Mouse (Mus musculus): ENCODE data around the gene Tnc. TPM values are rescaled to one million over a fixed set of nuclear protein-coding genes. Genes with fewer than 3 reads are reported as not detected.

Gene Tnc
- polyA plus RNA-seq, 1 experiment from 2014 or later: 73.3 TPM

GRCm38 (mm10) chr4:64005198-64005597 lies 41.6 kb downstream of the Tnc start:
- 79% methylated on average over 4 of the region's 4 CpGs for WGBS
- H3K36me3 ChIP-seq (replicated peaks; ENCODE audit: control insufficient read depth, insufficient read depth): no peaks in the 10 kb centered on the region
- H3K27ac ChIP-seq: no peak overlapping the region
- no peak overlapping the region for H3K4me3 ChIP-seq (replicated peaks; ENCODE audit: low read length)
- no peak overlapping the region for H3K4me2 ChIP-seq (replicated peaks)
- no peak for DNase-seq (ENCODE audit: low spot score)
- no peaks in the 10 kb centered on the region for H3K27me3 ChIP-seq (ENCODE audit: control insufficient read depth, insufficient read depth, low read length)
- H3K4me1 ChIP-seq (replicated peaks; ENCODE audit: control insufficient read depth, insufficient read depth, low read length): no peaks in the 10 kb centered on the region
- no peaks in the 10 kb centered on the region for H3K9me3 ChIP-seq (ENCODE audit: control insufficient read depth, low read length)
- no peak overlapping the region for H3K9ac ChIP-seq
- ATAC-seq (ENCODE audit: low FRiP score): no peak

- no peaks in the 10 kb centered on the region for H3K27me3 ChIP-seq (ENCODE audit: control insufficient read depth, insufficient read depth, low read length)
- no peaks in the 10 kb centered on the region for H3K9me3 ChIP-seq (ENCODE audit: control insufficient read depth, low read length)
- no peaks in the 10 kb centered on the region for H3K36me3 ChIP-seq (replicated peaks; ENCODE audit: control insufficient read depth, insufficient read depth)
- ATAC-seq (ENCODE audit: low FRiP score) (peak; percentile 3; the same call in 1 of the 2 replicates), DNase-seq (ENCODE audit: low spot score) (no peak)
- WGBS: 21% methylated on average over 3 of the region's 3 CpGs
- H3K4me3 ChIP-seq (replicated peaks; ENCODE audit: low read length): no peak overlapping the region
- H3K4me2 ChIP-seq (replicated peaks): no peak overlapping the region
- no peak overlapping the region for H3K27ac ChIP-seq
- H3K4me1 ChIP-seq (replicated peaks; ENCODE audit: control insufficient read depth, insufficient read depth, low read length): no peaks in the 10 kb centered on the region
- no peak overlapping the region for H3K9ac ChIP-seq
Measured at GRCm38 (mm10) chr4:64003677-64004076, 43.1 kb downstream of the Tnc start.

DNA sequence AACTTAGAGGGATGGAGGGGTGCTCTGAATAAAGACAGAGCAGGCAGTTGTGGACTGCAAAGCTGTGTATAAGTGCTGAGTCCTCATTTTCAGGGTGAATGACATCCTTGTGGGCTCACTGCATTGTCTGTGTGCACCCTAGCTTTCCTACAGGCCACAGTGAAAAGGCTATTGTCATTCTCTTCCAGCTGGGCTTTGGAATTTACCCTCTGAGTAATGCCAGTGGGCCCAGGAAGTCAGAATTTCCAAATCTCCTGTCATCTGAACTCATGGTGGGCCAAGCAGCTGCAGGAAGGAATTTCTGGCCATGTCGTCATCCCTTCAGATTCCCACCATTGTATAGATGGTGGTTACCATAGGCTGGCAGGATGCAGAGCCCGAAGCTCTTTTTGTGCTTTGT lies 44.6 kb downstream of the Tnc start:
- no peaks in the 10 kb centered on the region for H3K4me1 ChIP-seq (replicated peaks; ENCODE audit: control insufficient read depth, insufficient read depth, low read length)
- H3K27me3 ChIP-seq (ENCODE audit: control insufficient read depth, insufficient read depth, low read length): no peaks in the 10 kb centered on the region
- no peak for ATAC-seq (ENCODE audit: low FRiP score)
- H3K9ac ChIP-seq: no peak overlapping the region
- DNase-seq (ENCODE audit: low spot score): no peak
- 37% methylated on average over 2 of the region's 2 CpGs for WGBS
- no peaks in the 10 kb centered on the region for H3K36me3 ChIP-seq (replicated peaks; ENCODE audit: control insufficient read depth, insufficient read depth)
- no peak overlapping the region for H3K4me3 ChIP-seq (replicated peaks; ENCODE audit: low read length)
- H3K27ac ChIP-seq: no peak overlapping the region
- no peaks in the 10 kb centered on the region for H3K9me3 ChIP-seq (ENCODE audit: control insufficient read depth, low read length)
- H3K4me2 ChIP-seq (replicated peaks): no peak overlapping the region

DNA sequence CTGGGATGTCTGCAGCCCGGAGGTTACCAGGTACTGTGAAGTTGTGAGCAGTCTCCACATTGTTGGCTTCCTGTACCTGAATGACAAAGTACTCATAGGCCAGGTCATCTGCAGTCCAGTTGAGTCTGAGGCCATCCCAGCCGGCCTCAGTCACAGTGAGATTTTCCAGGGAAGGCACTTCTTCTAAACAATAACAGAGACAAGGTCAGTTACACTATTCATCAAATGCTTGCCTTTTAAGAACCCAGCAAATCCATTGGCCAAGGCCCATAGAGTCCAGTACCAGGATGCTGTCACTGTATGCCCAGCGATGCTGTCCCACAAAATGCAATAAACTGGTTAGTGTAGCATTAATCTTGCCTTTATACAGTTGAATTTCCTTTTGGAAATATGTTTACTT lies 46.0 kb downstream of the Tnc start:
- no peaks in the 10 kb centered on the region for H3K36me3 ChIP-seq (replicated peaks; ENCODE audit: control insufficient read depth, insufficient read depth)
- H3K4me3 ChIP-seq (replicated peaks; ENCODE audit: low read length): no peak overlapping the region
- 88% methylated on average over 3 of the region's 3 CpGs for WGBS
- H3K4me1 ChIP-seq (replicated peaks; ENCODE audit: control insufficient read depth, insufficient read depth, low read length): no peaks in the 10 kb centered on the region
- ATAC-seq (ENCODE audit: low FRiP score) (no peak), DNase-seq (ENCODE audit: low spot score) (no peak)
- no peak overlapping the region for H3K27ac ChIP-seq
- no peak overlapping the region for H3K9ac ChIP-seq
- no peaks in the 10 kb centered on the region for H3K9me3 ChIP-seq (ENCODE audit: control insufficient read depth, low read length)
- H3K27me3 ChIP-seq (ENCODE audit: control insufficient read depth, insufficient read depth, low read length): no peaks in the 10 kb centered on the region
- no peak overlapping the region for H3K4me2 ChIP-seq (replicated peaks)

- no peak for ATAC-seq (ENCODE audit: low FRiP score)
- DNase-seq (ENCODE audit: low spot score): no peak
- no peaks in the 10 kb centered on the region for H3K36me3 ChIP-seq (replicated peaks; ENCODE audit: control insufficient read depth, insufficient read depth)
- H3K9me3 ChIP-seq (ENCODE audit: control insufficient read depth, low read length): no peaks in the 10 kb centered on the region
- no peak overlapping the region for H3K9ac ChIP-seq
- 95% methylated on average over 4 of the region's 4 CpGs for WGBS
- H3K4me1 ChIP-seq (replicated peaks; ENCODE audit: control insufficient read depth, insufficient read depth, low read length): no peaks in the 10 kb centered on the region
- no peak overlapping the region for H3K27ac ChIP-seq
- H3K27me3 ChIP-seq (ENCODE audit: control insufficient read depth, insufficient read depth, low read length): no peaks in the 10 kb centered on the region
- H3K4me2 ChIP-seq (replicated peaks): no peak overlapping the region
- no peak overlapping the region for H3K4me3 ChIP-seq (replicated peaks; ENCODE audit: low read length)
Measured at GRCm38 (mm10) chr4:64000293-64000692, 46.5 kb downstream of the Tnc start.

DNA sequence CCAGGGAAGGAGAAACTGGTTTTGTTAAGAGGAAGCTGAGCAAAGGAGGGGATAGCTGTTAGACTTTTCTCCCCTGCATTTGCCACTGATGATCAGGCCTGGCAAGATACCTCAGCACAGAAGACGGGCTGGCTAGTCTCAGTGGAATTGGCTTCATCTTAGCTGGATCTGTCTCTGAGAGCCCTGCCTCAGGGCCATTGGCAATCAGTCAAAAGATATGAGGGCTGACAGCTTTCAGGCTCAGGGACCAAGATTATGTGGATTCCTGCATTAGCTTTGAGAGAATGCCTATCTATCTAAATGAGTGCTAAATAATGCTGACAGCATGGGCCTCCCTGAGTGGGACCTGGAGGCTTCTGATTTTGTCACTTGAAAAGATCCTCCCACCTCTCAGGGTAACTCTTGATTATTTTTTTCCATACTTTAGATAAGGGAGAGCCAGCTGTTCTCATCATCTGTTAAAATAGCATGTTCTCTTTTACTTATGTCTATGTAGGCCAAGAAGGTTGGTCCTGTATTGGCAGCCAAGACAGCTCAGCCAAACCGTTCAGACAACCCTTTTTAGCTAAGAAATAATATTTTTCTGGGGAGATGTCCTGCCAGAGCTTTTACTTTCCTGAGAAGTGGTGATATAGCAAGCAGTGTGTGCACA lies 53.2 kb downstream of the Tnc start:
- Histone ChIP-seq H3K27me3 (ENCODE audit: control insufficient read depth, insufficient read depth, low read length) (no peaks in the 10 kb centered on the region), H3K4me3 (replicated peaks; ENCODE audit: low read length) (no peak overlapping the region), H3K4me2 (replicated peaks) (no peak overlapping the region), H3K9ac (no peak overlapping the region), H3K36me3 (replicated peaks; ENCODE audit: control insufficient read depth, insufficient read depth) (no peaks in the 10 kb centered on the region), H3K27ac (no peak overlapping the region), H3K4me1 (replicated peaks; ENCODE audit: control insufficient read depth, insufficient read depth, low read length) (no peaks in the 10 kb centered on the region), H3K9me3 (ENCODE audit: control insufficient read depth, low read length) (no peaks in the 10 kb centered on the region)
- 50% methylated on average over 2 of the region's 2 CpGs for WGBS
- ATAC-seq (ENCODE audit: low FRiP score) (no peak), DNase-seq (ENCODE audit: low spot score) (no peak)

GRCm38 (mm10) chr4:63990216-63990615 lies 56.6 kb downstream of the Tnc start:
- ATAC-seq (ENCODE audit: low FRiP score) (no peak), DNase-seq (ENCODE audit: low spot score) (no peak)
- Histone ChIP-seq H3K4me1 (replicated peaks; ENCODE audit: control insufficient read depth, insufficient read depth, low read length) (no peaks in the 10 kb centered on the region), H3K27me3 (ENCODE audit: control insufficient read depth, insufficient read depth, low read length) (no peaks in the 10 kb centered on the region), H3K9me3 (ENCODE audit: control insufficient read depth, low read length) (no peaks in the 10 kb centered on the region), H3K36me3 (replicated peaks; ENCODE audit: control insufficient read depth, insufficient read depth) (no peaks in the 10 kb centered on the region), H3K27ac (no peak overlapping the region), H3K4me2 (replicated peaks) (no peak overlapping the region), H3K4me3 (replicated peaks; ENCODE audit: low read length) (no peak overlapping the region), H3K9ac (no peak overlapping the region)
- 86% methylated on average over 1 of the region's 1 CpGs for WGBS

DNA sequence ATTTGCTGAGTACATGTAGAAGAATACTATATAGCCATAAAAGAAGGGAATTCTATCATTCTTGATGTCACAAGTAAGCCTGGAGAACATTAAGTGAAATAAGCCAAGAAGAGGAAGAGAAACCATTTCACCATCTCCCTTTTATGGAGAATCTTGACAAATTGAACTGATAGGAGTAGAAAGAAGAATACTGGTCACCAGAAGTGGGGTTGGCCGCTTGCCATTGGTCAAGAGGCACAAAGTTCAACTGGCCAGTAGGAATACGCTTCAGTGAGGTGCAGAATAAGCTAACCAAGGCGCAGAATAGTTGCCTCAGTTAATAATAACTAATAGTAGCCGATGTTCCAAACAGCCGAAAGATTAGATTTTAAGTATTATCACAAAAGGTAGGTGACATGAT lies 58.7 kb downstream of the Tnc start:
- H3K4me2 ChIP-seq (replicated peaks): no peak overlapping the region
- H3K27ac ChIP-seq: no peak overlapping the region
- no peaks in the 10 kb centered on the region for H3K9me3 ChIP-seq (ENCODE audit: control insufficient read depth, low read length)
- ATAC-seq (ENCODE audit: low FRiP score) (no peak), DNase-seq (ENCODE audit: low spot score) (no peak)
- WGBS: 96% methylated on average over 5 of the region's 5 CpGs
- no peak overlapping the region for H3K4me3 ChIP-seq (replicated peaks; ENCODE audit: low read length)
- no peaks in the 10 kb centered on the region for H3K4me1 ChIP-seq (replicated peaks; ENCODE audit: control insufficient read depth, insufficient read depth, low read length)
- H3K36me3 ChIP-seq (replicated peaks; ENCODE audit: control insufficient read depth, insufficient read depth): no peaks in the 10 kb centered on the region
- H3K27me3 ChIP-seq (ENCODE audit: control insufficient read depth, insufficient read depth, low read length): no peaks in the 10 kb centered on the region
- H3K9ac ChIP-seq: no peak overlapping the region

- ATAC-seq (ENCODE audit: low FRiP score): no peak
- no peak overlapping the region for H3K4me3 ChIP-seq (replicated peaks; ENCODE audit: low read length)
- no peak for DNase-seq (ENCODE audit: low spot score)
- no peak overlapping the region for H3K4me2 ChIP-seq (replicated peaks)
- no peaks in the 10 kb centered on the region for H3K4me1 ChIP-seq (replicated peaks; ENCODE audit: control insufficient read depth, insufficient read depth, low read length)
- H3K9ac ChIP-seq: no peak overlapping the region
- no peaks in the 10 kb centered on the region for H3K27me3 ChIP-seq (ENCODE audit: control insufficient read depth, insufficient read depth, low read length)
- H3K36me3 ChIP-seq (replicated peaks; ENCODE audit: control insufficient read depth, insufficient read depth): no peaks in the 10 kb centered on the region
- no peak overlapping the region for H3K27ac ChIP-seq
- H3K9me3 ChIP-seq (ENCODE audit: control insufficient read depth, low read length): no peaks in the 10 kb centered on the region
Measured at GRCm38 (mm10) chr4:63986576-63986975, 60.2 kb downstream of the Tnc start.

GRCm38 (mm10) chr4:63983098-63983445 lies 63.7 kb downstream of the Tnc start:
- no peaks in the 10 kb centered on the region for H3K36me3 ChIP-seq (replicated peaks; ENCODE audit: control insufficient read depth, insufficient read depth)
- DNase-seq (ENCODE audit: low spot score): no peak
- no peak overlapping the region for H3K27ac ChIP-seq
- H3K9me3 ChIP-seq (ENCODE audit: control insufficient read depth, low read length): no peaks in the 10 kb centered on the region
- H3K9ac ChIP-seq: no peak overlapping the region
- ATAC-seq (ENCODE audit: low FRiP score): no peak
- H3K4me2 ChIP-seq (replicated peaks): no peak overlapping the region
- H3K27me3 ChIP-seq (ENCODE audit: control insufficient read depth, insufficient read depth, low read length): no peaks in the 10 kb centered on the region
- no peaks in the 10 kb centered on the region for H3K4me1 ChIP-seq (replicated peaks; ENCODE audit: control insufficient read depth, insufficient read depth, low read length)
- WGBS: 71% methylated on average over 8 of the region's 8 CpGs
- H3K4me3 ChIP-seq (replicated peaks; ENCODE audit: low read length): no peak overlapping the region
